Mouse (Mus musculus): ENCODE measurements around the gene A730049H05Rik. TPM values are rescaled to one million over a fixed set of nuclear protein-coding genes. Genes with fewer than 3 reads are reported as not detected.
A peak's percentile ranks its signal among the peaks of the same experiment; 100 is the strongest.

A730049H05Rik gene
- polyA plus RNA-seq, 1 experiment from 2014 or later = 0.68 TPM

DNA sequence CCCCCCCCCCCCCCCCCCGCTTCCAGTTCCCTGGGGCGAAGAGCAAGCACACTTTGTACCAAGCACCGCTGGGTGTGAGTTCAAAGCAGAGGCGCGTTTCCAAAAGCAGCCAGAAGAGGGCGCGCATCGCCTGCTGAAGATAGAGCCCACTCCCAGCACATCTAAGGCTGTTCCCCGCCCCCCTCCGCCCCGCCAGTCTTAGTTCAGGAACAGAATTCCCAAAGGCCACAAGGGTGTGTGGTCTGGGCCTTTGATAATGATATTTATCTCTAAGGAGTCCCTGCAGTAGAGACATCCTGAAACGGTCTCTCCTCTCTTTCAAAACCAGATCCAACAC lies 28.9 kb upstream of the A730049H05Rik start:
- WGBS = under 1% methylated on average over 11 of the region's 12 CpGs
- H3K36me3 ChIP-seq (ENCODE audit: insufficient read depth) = peaks cover 11% of the 10 kb centered on the region; the same call in 1 of the 2 replicates
- ATAC-seq (ENCODE audit: insufficient read depth) = peak; percentile 78

DNA sequence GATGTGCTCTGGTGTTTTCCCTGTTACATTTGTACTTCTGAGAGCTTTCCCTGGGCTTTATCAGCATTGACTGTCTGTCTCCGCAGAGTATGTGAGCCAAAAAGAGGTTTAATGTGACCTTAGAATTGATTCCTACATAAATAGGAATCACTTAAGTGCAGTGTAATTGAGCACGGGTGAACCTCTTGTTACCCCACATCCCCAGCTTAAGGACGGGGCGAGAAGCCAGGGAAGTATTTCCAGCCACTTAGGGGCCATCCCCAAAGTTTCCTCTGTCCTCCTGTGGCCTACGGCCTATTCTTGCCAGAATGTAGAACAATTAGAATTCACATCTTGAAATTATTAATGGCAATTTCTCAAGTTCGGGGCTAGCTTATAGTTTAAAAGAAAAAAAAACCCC lies 22.5 kb upstream of the A730049H05Rik start:
- ATAC-seq (ENCODE audit: insufficient read depth) = no peak

More for the DNA sequence above, 28.9 kb upstream of the A730049H05Rik start:
- no peak overlapping the region for H3K27ac ChIP-seq (ENCODE audit: low read depth)
- H3K4me1 ChIP-seq (ENCODE audit: insufficient read depth) = 0 out of 2 replicates have a peak, but pooled peaks cover 3% of the 10 kb centered on the region
- DNase-seq = peak; percentile 97
- TF ChIP-seq CTCF (IDR thresholded peaks at IDR 0.05; ENCODE audit: low read depth) = peak; percentile 89
- no peaks in the 10 kb centered on the region for H3K27me3 ChIP-seq (ENCODE audit: insufficient read depth, low read length)
- H3K4me3 ChIP-seq (ENCODE audit: low read depth, low read length) = peak overlapping the region; percentile 3; the same call in 1 of the 2 replicates
- peak overlapping the region; percentile 51 for H3K4me2 ChIP-seq
- no peak overlapping the region for H3K9ac ChIP-seq
- H3K9me3 ChIP-seq (ENCODE audit: low read depth, low read length) = no peaks in the 10 kb centered on the region

DNA sequence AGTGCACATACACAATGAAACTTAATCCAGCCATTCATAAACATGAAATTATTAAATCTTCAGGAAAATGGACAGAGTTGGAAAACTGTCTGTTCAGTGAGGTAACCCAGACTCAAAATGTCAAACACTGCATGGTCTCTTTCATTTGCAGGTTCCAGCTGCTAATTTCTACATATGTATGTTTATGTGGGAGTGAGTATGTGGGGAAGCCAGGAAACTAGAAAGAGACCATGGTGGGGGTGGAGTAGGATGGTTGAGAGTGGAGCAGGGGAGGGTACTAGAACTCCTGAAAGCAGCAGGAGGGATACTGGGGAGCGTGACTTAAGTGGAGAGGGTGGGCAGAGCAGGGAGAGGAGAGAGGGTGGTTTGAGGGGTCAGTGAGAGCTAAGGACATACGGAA lies 14.8 kb upstream of the A730049H05Rik start:
- peaks cover 50% of the 10 kb centered on the region for H3K36me3 ChIP-seq (ENCODE audit: insufficient read depth)
- DNase-seq (no peak), ATAC-seq (ENCODE audit: insufficient read depth) (no peak)
- no peaks in the 10 kb centered on the region for H3K4me1 ChIP-seq (ENCODE audit: insufficient read depth)
- no peak overlapping the region for H3K9ac ChIP-seq
- no peaks in the 10 kb centered on the region for H3K9me3 ChIP-seq (ENCODE audit: low read depth, low read length)
- WGBS = 71% methylated on average over 2 of the region's 2 CpGs
- H3K27me3 ChIP-seq (ENCODE audit: insufficient read depth, low read length) = no peaks in the 10 kb centered on the region
- H3K4me3 ChIP-seq (ENCODE audit: low read depth, low read length) = no peak overlapping the region
- no peak for TF ChIP-seq CTCF (IDR thresholded peaks at IDR 0.05; ENCODE audit: low read depth)
- H3K27ac ChIP-seq (ENCODE audit: low read depth) = no peak overlapping the region
- no peak overlapping the region for H3K4me2 ChIP-seq

More for the DNA sequence above, 22.5 kb upstream of the A730049H05Rik start:
- 69% methylated on average over 6 of the region's 6 CpGs for WGBS
- no peaks in the 10 kb centered on the region for H3K27me3 ChIP-seq (ENCODE audit: insufficient read depth, low read length)
- no peak overlapping the region for H3K27ac ChIP-seq (ENCODE audit: low read depth)
- TF ChIP-seq CTCF (IDR thresholded peaks at IDR 0.05; ENCODE audit: low read depth) = no peak
- no peak overlapping the region for H3K4me3 ChIP-seq (ENCODE audit: low read depth, low read length)
- no peak overlapping the region for H3K4me2 ChIP-seq
- no peaks in the 10 kb centered on the region for H3K9me3 ChIP-seq (ENCODE audit: low read depth, low read length)
- peaks cover 44% of the 10 kb centered on the region for H3K36me3 ChIP-seq (ENCODE audit: insufficient read depth)
- DNase-seq = no peak
- no peak overlapping the region for H3K9ac ChIP-seq
- H3K4me1 ChIP-seq (ENCODE audit: insufficient read depth) = no peaks in the 10 kb centered on the region

DNA sequence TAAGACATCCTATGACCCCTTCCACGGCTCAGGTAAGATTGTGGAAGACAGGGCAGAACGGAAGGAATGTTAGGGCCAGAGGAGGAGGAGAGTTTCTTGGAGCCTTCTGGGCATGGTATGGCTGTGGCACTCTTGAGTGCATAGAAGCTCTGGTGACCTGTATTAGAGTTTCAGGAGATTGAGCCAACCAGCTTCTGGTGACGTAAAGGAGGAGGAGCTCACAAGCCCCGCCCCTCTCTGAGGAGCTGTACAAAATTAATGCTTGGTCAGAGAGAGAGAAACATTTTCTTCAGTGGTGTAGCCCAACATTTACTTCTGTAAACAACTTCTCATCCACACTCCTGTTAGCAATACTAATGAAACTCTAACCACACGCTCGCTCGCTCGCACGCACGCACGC lies 13.9 kb upstream of the A730049H05Rik start:
- Histone ChIP-seq H3K36me3 (ENCODE audit: insufficient read depth) (peaks cover 51% of the 10 kb centered on the region), H3K4me1 (ENCODE audit: insufficient read depth) (no peaks in the 10 kb centered on the region), H3K27ac (ENCODE audit: low read depth) (no peak overlapping the region), H3K9me3 (ENCODE audit: low read depth, low read length) (no peaks in the 10 kb centered on the region), H3K27me3 (ENCODE audit: insufficient read depth, low read length) (no peaks in the 10 kb centered on the region), H3K9ac (no peak overlapping the region), H3K4me3 (ENCODE audit: low read depth, low read length) (no peak overlapping the region), H3K4me2 (no peak overlapping the region)
- ATAC-seq (ENCODE audit: insufficient read depth) = peak; percentile 11; the same call in 1 of the 2 replicates
- no peak for DNase-seq
- no peak for TF ChIP-seq CTCF (IDR thresholded peaks at IDR 0.05; ENCODE audit: low read depth)
- 90% methylated on average over 11 of the region's 11 CpGs for WGBS

DNA sequence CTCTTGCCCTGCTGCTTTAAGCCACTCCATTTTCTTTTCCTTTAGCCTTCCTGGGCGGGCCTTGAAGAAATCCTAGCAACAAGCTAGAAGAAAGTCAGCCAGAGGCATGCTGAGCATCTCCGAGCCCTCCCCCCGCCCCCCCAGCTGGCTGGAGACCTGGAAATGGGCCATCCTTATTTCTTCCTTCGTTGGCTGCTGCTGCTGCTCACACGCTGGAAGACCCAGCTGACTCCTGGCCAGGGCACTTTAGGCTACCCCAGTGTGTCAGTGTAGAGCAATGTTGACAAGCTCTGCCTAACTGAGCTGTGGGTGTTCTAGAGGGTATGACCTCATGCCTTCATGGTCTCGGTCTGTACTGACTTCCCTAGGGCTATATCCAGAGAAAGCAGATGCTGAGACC lies 13.1 kb upstream of the A730049H05Rik start:
- 53% methylated on average over 6 of the region's 6 CpGs for WGBS
- H3K4me1 ChIP-seq (ENCODE audit: insufficient read depth) = no peaks in the 10 kb centered on the region
- no peak for TF ChIP-seq CTCF (IDR thresholded peaks at IDR 0.05; ENCODE audit: low read depth)
- DNase-seq = peak; percentile 71
- no peaks in the 10 kb centered on the region for H3K9me3 ChIP-seq (ENCODE audit: low read depth, low read length)
- peak overlapping the region; percentile 6; the same call in 1 of the 2 replicates for H3K27ac ChIP-seq (ENCODE audit: low read depth)
- H3K36me3 ChIP-seq (ENCODE audit: insufficient read depth) = peaks cover 45% of the 10 kb centered on the region
- H3K27me3 ChIP-seq (ENCODE audit: insufficient read depth, low read length) = no peaks in the 10 kb centered on the region
- ATAC-seq (ENCODE audit: insufficient read depth) = peak; percentile 83
- no peak overlapping the region for H3K4me2 ChIP-seq
- no peak overlapping the region for H3K9ac ChIP-seq
- H3K4me3 ChIP-seq (ENCODE audit: low read depth, low read length) = no peak overlapping the region

DNA sequence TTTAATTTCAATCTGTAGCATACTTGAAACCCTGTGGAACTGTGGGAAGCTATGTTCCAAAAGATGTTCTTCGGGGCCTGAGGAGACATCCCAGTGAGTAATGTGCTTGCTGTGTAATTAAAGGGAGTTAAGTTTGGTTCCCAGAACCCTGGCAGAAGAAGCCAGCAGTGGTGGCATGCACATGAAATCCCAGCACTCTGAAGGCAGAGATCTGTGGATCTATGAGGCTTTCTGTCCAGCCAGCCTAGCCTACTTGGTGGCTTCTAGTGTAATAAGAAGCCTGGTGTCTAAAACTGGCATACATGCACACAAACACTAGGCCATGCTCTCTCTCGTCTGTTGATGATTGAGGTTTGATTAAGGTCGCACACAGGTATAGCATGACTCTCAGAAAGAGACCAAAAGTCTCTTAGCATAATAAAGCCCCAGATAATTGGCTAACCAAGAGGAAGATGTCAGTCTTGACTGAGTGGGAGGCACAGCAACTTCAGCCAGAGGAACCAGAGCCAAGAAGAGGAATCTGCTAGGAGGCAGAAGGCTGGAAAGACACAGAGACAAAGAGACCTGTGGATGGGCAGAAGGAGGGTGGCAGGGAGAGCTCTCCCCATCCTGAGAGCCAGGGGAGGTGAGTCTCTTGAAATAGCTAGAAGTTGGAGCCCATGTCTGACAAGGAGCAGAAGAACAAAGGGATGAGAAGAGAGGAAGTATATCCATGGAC lies 11.9 kb upstream of the A730049H05Rik start:
- Histone ChIP-seq H3K9ac (no peak overlapping the region), H3K9me3 (ENCODE audit: low read depth, low read length) (no peaks in the 10 kb centered on the region), H3K27me3 (ENCODE audit: insufficient read depth, low read length) (no peaks in the 10 kb centered on the region), H3K36me3 (ENCODE audit: insufficient read depth) (peaks cover 46% of the 10 kb centered on the region), H3K4me2 (no peak overlapping the region), H3K27ac (ENCODE audit: low read depth) (no peak overlapping the region), H3K4me1 (ENCODE audit: insufficient read depth) (no peaks in the 10 kb centered on the region), H3K4me3 (ENCODE audit: low read depth, low read length) (no peak overlapping the region)
- 81% methylated on average over 3 of the region's 3 CpGs for WGBS
- ATAC-seq (ENCODE audit: insufficient read depth) = no peak
- DNase-seq = no peak
- no peak for TF ChIP-seq CTCF (IDR thresholded peaks at IDR 0.05; ENCODE audit: low read depth)

DNA sequence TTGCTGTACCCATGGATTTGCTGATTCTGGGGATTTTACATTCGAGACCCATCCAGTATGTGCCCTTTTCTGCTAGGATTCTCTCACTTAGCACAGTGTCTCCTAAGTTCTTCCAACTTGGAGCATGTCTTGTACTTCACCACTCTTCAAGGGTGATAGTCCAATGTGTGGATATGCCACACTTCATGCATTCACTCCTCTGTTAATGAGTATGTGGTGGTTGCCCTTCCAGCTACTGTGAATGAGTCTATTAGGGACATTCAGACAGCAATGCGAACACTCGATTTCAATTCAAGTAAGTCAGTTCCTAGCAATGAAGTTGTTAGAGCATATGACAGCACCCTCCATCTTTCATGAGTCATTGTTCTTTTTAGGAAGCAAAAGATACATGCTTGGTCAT lies 6.5 kb upstream of the A730049H05Rik start:
- no peak overlapping the region for H3K4me3 ChIP-seq (ENCODE audit: low read depth, low read length)
- no peak for DNase-seq
- no peaks in the 10 kb centered on the region for H3K9me3 ChIP-seq (ENCODE audit: low read depth, low read length)
- no peak overlapping the region for H3K27ac ChIP-seq (ENCODE audit: low read depth)
- H3K4me2 ChIP-seq = no peak overlapping the region
- no peaks in the 10 kb centered on the region for H3K27me3 ChIP-seq (ENCODE audit: insufficient read depth, low read length)
- no peak for ATAC-seq (ENCODE audit: insufficient read depth)
- no peaks in the 10 kb centered on the region for H3K4me1 ChIP-seq (ENCODE audit: insufficient read depth)
- H3K9ac ChIP-seq = no peak overlapping the region
- no peak for TF ChIP-seq CTCF (IDR thresholded peaks at IDR 0.05; ENCODE audit: low read depth)
- 88% methylated on average over 3 of the region's 3 CpGs for WGBS
- H3K36me3 ChIP-seq (ENCODE audit: insufficient read depth) = peaks cover 49% of the 10 kb centered on the region
